Mouse (Mus musculus) kidney, embryonic 14.5 days (tissue): ENCODE measurements around the gene Slc25a43. TPM values are rescaled to one million over a fixed set of nuclear protein-coding genes. Genes with fewer than 3 reads are reported as not detected.

ENCODE experiments used
- ATAC-seq: fragments of 200-750 bp; cut with Nextera tagmentation; 2 replicates; pipeline ENCODE4 v1.8.0; 2017; ENCODE audit warnings: moderate number of reproducible peaks, mild to moderate bottlenecking, moderate TSS enrichment, moderate library complexity; ENCODE audit not compliant: low FRiP score, low TSS enrichment
- H3K27ac ChIP-seq: fragments of 300-500 bp; sonication (generic); 2 replicates; pipeline ENCODE4 v1.5.1; 2014; ENCODE audit warnings: low read depth, mild to moderate bottlenecking, low read length, moderate library complexity, mixed read lengths
- H3K27me3 ChIP-seq: fragments of 300-500 bp; sonication (generic); 2 replicates; pipeline ENCODE4 v1.6.1; 2014; ENCODE audit warnings: mild to moderate bottlenecking, low read length; ENCODE audit not compliant: control insufficient read depth, insufficient read depth
- H3K36me3 ChIP-seq: fragments of 300-500 bp; sonication (generic); 2 replicates; pipeline ENCODE4 v1.6.1; 2014; ENCODE audit warnings: low read length, mixed read lengths; ENCODE audit not compliant: control insufficient read depth, insufficient read depth
- H3K4me1 ChIP-seq: fragments of 300-500 bp; sonication (generic); 2 replicates; pipeline ENCODE4 v1.6.1; 2014; ENCODE audit warnings: low read length, mixed read lengths; ENCODE audit not compliant: control insufficient read depth, insufficient read depth
- H3K4me2 ChIP-seq: fragments of 300-500 bp; sonication (generic); replicated peaks from 2 replicates; pipeline ENCODE4 v1.6.1; 2014; ENCODE audit warnings: low read depth, mild to moderate bottlenecking, low read length
- H3K4me3 ChIP-seq: fragments of 300-500 bp; sonication (generic); 2 replicates; pipeline ENCODE4 v1.5.1; 2014; ENCODE audit warnings: mild to moderate bottlenecking, low read length
- H3K9ac ChIP-seq: fragments of 300-500 bp; sonication (generic); 2 replicates; pipeline ENCODE4 v1.6.1; 2014; ENCODE audit warnings: low read depth, mild to moderate bottlenecking, low read length, moderate library complexity
- H3K9me3 ChIP-seq: fragments of 300-500 bp; sonication (generic); 2 replicates; pipeline ENCODE4 v1.6.1; 2016; ENCODE audit warnings: low read length; ENCODE audit not compliant: control insufficient read depth
- WGBS: fragments of 180-500 bp; shearing (Covaris S2); extraction: QIAGEN DNeasy Blood & Tissue Kit; methylation state at CpG from one replicate; pipeline ENCODE4 v1.1.7; 2014; 5-methylcytosine and 5-hydroxymethylcytosine counted together
- polyA plus RNA-seq: library from polyadenylated mRNA; unstranded; fragments of >200 nt; fragmentation: Nextera tagmentation; extraction: Ambion mirVana; gene quantifications from 2 replicates; pipeline ENCODE4 v1.2.1, GENCODE M21; 2014

The Slc25a43 gene
- 2.2 and 3.4 TPM in 2 replicates for polyA plus RNA-seq

GRCm38 (mm10) chrX:36743503-36744101 lies at the start of gene Slc25a43:
Slc25a43 (plus strand) TSS chrX:36743659.
- H3K27ac ChIP-seq = no peak within 1 kb of the TSS
- peak; percentile 77 for ATAC-seq
- H3K4me2 ChIP-seq = peak within 1 kb of the TSS; percentile 66
- H3K36me3 ChIP-seq = no peaks in the 10 kb centered on the region
- 27% methylated on average over 36 of the region's 36 CpGs for WGBS
- H3K4me3 ChIP-seq = peak within 1 kb of the TSS; percentile 36
- no peaks in the 10 kb centered on the region for H3K4me1 ChIP-seq
- no peaks in the 10 kb centered on the region for H3K9me3 ChIP-seq
- no peaks in the 10 kb centered on the region for H3K27me3 ChIP-seq
- H3K9ac ChIP-seq = peak within 1 kb of the TSS; percentile 50

- no peaks in the 10 kb centered on the region for H3K4me1 ChIP-seq
- no peak overlapping the region for H3K4me2 ChIP-seq
- 88% methylated on average over 13 of the region's 13 CpGs for WGBS
- no peak overlapping the region for H3K4me3 ChIP-seq
- H3K27me3 ChIP-seq = no peaks in the 10 kb centered on the region
- H3K9me3 ChIP-seq = no peaks in the 10 kb centered on the region
- H3K36me3 ChIP-seq = no peaks in the 10 kb centered on the region
- no peak overlapping the region for H3K27ac ChIP-seq
- ATAC-seq = no peak
- H3K9ac ChIP-seq = no peak overlapping the region
Measured at GRCm38 (mm10) chrX:36740124-36740951, 3.1 kb upstream of the Slc25a43 start.

- Histone ChIP-seq H3K4me3 (no peak overlapping the region), H3K27ac (no peak overlapping the region), H3K36me3 (no peaks in the 10 kb centered on the region), H3K4me2 (no peak overlapping the region), H3K27me3 (no peaks in the 10 kb centered on the region), H3K4me1 (no peaks in the 10 kb centered on the region), H3K9me3 (no peaks in the 10 kb centered on the region), H3K9ac (no peak overlapping the region)
- ATAC-seq = no peak
- 41% methylated on average over 6 of the region's 6 CpGs for WGBS
Measured at GRCm38 (mm10) chrX:36741278-36741677, 2.2 kb upstream of the Slc25a43 start.

DNA sequence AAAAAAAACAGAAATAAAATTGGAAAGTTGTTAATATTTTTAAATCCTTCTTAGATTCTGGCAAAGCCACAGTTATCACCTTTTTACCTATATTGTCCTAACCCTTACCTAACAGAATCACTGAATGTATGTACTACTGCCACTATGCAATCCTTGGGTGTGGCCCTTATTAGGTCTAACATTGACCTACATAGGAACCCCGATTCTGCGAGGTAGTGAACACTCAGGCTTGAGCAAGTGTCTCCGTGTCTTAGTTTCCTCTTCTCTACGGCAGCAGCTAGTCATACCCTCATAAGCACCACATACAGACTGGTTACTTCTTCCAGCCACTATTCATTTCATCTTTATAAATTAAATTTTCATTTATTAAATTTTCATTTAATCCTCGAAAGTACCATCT lies 715 bp upstream of the Slc25a43 start:
- no peak for ATAC-seq
- H3K9ac ChIP-seq = no peak overlapping the region
- H3K4me1 ChIP-seq = no peaks in the 10 kb centered on the region
- no peak overlapping the region for H3K27ac ChIP-seq
- no peak overlapping the region for H3K4me3 ChIP-seq
- H3K4me2 ChIP-seq = no peak overlapping the region
- no peaks in the 10 kb centered on the region for H3K27me3 ChIP-seq
- WGBS = 95% methylated on average over 5 of the region's 5 CpGs
- no peaks in the 10 kb centered on the region for H3K9me3 ChIP-seq
- H3K36me3 ChIP-seq = no peaks in the 10 kb centered on the region

- no peaks in the 10 kb centered on the region for H3K36me3 ChIP-seq
- no peak overlapping the region for H3K9ac ChIP-seq
- no peak overlapping the region for H3K27ac ChIP-seq
- no peak overlapping the region for H3K4me3 ChIP-seq
- H3K9me3 ChIP-seq = no peaks in the 10 kb centered on the region
- ATAC-seq = peak; percentile 59; the same call in 1 of the 2 replicates
- WGBS = 61% methylated on average over 7 of the region's 7 CpGs
- H3K27me3 ChIP-seq = no peaks in the 10 kb centered on the region
- no peak overlapping the region for H3K4me2 ChIP-seq
- H3K4me1 ChIP-seq = no peaks in the 10 kb centered on the region
Measured at GRCm38 (mm10) chrX:36744735-36745134, 1.3 kb downstream of the Slc25a43 start.

DNA sequence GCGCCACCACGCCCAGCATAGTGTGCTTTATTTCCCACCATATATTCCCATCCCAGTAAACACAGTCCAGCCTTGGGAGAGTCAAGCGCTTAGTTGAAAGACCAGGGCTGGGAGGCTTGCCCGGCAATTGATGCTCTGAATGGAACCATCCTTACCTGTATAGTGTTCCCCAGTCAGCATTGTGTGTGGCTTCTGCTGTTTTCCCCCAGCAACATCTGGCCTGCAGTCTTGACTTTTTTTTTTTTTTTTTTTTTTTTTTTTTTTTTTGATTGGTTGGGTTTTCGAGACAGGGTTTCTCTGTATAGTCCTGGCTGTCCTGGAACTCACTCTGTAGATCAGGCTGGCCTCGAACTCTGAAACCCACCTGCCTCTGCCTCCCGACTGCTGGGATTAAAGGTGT lies 1.9 kb downstream of the Slc25a43 start:
- H3K27me3 ChIP-seq = no peaks in the 10 kb centered on the region
- H3K27ac ChIP-seq = no peak overlapping the region
- H3K4me1 ChIP-seq = no peaks in the 10 kb centered on the region
- H3K4me3 ChIP-seq = no peak overlapping the region
- no peaks in the 10 kb centered on the region for H3K36me3 ChIP-seq
- no peak for ATAC-seq
- no peak overlapping the region for H3K9ac ChIP-seq
- no peak overlapping the region for H3K4me2 ChIP-seq
- 93% methylated on average over 7 of the region's 7 CpGs for WGBS
- H3K9me3 ChIP-seq = no peaks in the 10 kb centered on the region

DNA sequence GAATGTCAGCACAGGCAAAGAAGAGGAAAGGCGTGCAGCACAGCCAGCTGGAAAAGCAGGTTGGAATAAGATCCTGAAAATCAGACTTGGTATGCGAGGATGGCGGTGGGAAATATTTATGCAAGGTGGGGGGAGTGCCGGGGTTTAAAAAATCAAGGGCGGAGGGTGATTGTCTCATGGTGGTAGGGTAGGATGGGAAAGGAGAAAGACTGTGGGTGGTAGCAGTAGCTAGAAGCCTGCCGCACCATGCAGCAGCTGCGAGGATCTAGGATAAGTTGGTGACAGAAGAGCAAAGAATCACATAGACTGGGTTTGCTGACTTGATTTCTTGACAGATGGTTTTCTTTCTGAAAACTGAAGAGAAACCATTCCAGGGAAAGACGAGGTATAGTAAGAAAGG lies 3.3 kb downstream of the Slc25a43 start:
- no peaks in the 10 kb centered on the region for H3K27me3 ChIP-seq
- H3K4me2 ChIP-seq = no peak overlapping the region
- no peak overlapping the region for H3K27ac ChIP-seq
- H3K36me3 ChIP-seq = no peaks in the 10 kb centered on the region
- WGBS = 75% methylated on average over 8 of the region's 8 CpGs
- H3K4me1 ChIP-seq = no peaks in the 10 kb centered on the region
- no peak overlapping the region for H3K9ac ChIP-seq
- H3K9me3 ChIP-seq = no peaks in the 10 kb centered on the region
- no peak for ATAC-seq
- no peak overlapping the region for H3K4me3 ChIP-seq

GRCm38 (mm10) chrX:36748573-36748972 lies 5.1 kb downstream of the Slc25a43 start:
- H3K4me2 ChIP-seq = no peak overlapping the region
- no peaks in the 10 kb centered on the region for H3K9me3 ChIP-seq
- no peaks in the 10 kb centered on the region for H3K4me1 ChIP-seq
- no peak overlapping the region for H3K4me3 ChIP-seq
- 0 out of 2 replicates have a peak, but pooled peaks have one; percentile 78 for ATAC-seq
- no peaks in the 10 kb centered on the region for H3K36me3 ChIP-seq
- H3K27me3 ChIP-seq = no peaks in the 10 kb centered on the region
- WGBS = 66% methylated on average over 3 of the region's 3 CpGs
- H3K9ac ChIP-seq = no peak overlapping the region
- no peak overlapping the region for H3K27ac ChIP-seq

GRCm38 (mm10) chrX:36749281-36749785 lies 5.9 kb downstream of the Slc25a43 start:
- ATAC-seq = no peak
- no peak overlapping the region for H3K27ac ChIP-seq
- H3K27me3 ChIP-seq = no peaks in the 10 kb centered on the region
- H3K9me3 ChIP-seq = no peaks in the 10 kb centered on the region
- no peaks in the 10 kb centered on the region for H3K36me3 ChIP-seq
- H3K4me2 ChIP-seq = no peak overlapping the region
- 72% methylated on average over 6 of the region's 6 CpGs for WGBS
- H3K9ac ChIP-seq = no peak overlapping the region
- no peaks in the 10 kb centered on the region for H3K4me1 ChIP-seq
- no peak overlapping the region for H3K4me3 ChIP-seq
